Mouse (Mus musculus): ENCODE measurements at regions not wholly inside any gene's neighbourhood (a gene's known extent, or its start where the extent isn't known, plus 50 kb on each side); places are given as distances from the start of the nearest gene placed in this dataset.

GRCm38 (mm10) chr11:7508861-7509260 lies 295.1 kb upstream of the Igfbp3 start:
- DNase-seq (ENCODE audit: low spot score in 2 of 2) = no peak

- DNase-seq (ENCODE audit: low spot score in 2 of 2) = no peak
These were observed 292.8 kb upstream of the Igfbp3 start for GRCm38 (mm10) chr11:7506421-7506945.

- DNase-seq (ENCODE audit: low spot score in 2 of 2) = no peak
These were observed 291.1 kb upstream of the Igfbp3 start for GRCm38 (mm10) chr11:7504651-7505321.

GRCm38 (mm10) chr11:7502679-7503078 lies 289.0 kb upstream of the Igfbp3 start:
- DNase-seq (ENCODE audit: low spot score in 2 of 2) = no peak

- no peak for DNase-seq (ENCODE audit: low spot score in 2 of 2)
These were observed 288.3 kb upstream of the Igfbp3 start for GRCm38 (mm10) chr11:7502045-7502444.

GRCm38 (mm10) chr11:7497803-7498202 lies 284.1 kb upstream of the Igfbp3 start:
- DNase-seq (ENCODE audit: low spot score in 2 of 2) = no peak

GRCm38 (mm10) chr11:7473832-7474545 lies 260.3 kb upstream of the Igfbp3 start:
- DNase-seq (ENCODE audit: low spot score in 2 of 2) = no peak

DNA sequence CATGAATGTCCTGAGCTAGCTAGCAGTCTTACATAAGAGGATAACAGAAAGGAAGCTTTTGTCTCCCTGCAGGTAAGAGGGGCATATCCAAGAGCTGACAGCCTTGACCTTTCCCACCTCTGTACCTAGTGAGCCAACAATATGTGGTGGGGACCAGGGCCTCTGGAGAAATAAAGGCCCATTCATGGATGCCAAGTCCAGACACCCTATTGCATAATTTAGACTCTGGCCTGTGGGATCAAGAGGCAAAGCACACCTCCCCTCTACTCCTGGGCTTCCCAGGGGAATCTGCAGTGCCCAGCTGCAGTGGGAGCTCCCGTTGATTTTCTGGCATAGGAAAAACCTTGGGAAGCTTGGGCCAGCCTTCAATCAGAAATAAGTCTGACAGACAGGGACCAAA lies 251.8 kb upstream of the Igfbp3 start:
- no peak for DNase-seq (ENCODE audit: low spot score in 2 of 2)

DNA sequence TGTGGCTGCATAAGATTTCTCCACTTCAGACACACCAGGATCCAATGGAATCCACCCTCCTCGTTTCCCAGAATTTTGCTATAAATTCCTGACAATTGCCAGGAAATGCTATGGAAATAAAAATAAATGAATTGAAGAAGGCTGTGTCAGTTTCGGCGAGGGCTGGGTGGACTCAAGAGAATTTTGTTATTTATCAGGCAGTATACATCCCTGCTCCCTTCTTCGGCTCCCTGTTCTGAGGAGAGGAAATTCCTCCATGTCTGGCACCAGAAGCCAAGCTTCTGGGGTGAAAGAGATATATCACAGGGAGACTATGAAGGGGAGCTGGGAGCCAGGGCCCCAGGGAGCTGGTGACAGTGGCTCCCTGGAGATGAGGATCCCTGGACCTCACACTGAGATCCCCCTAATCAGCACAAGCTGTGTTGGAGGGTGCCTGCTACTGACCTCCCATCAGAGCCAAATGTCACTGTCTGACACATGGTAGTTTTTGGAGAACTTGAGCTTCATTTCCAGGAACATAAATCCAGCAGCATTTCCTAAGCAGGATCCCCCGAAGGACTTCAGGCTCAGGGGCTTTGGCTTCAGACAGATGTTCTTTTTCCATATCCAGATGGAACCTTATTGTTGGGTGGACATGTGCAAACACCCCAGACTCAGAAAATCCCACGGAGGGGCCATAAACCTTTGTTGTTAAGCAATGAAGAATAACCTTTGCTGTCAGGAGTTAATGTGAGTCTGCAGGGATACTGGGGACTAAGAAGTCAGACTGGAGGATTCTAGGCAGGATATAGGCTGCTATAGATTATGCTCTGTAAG lies 248.4 kb upstream of the Igfbp3 start:
- no peak for DNase-seq (ENCODE audit: low spot score in 2 of 2)

- no peak for DNase-seq (ENCODE audit: low spot score in 2 of 2)
These were observed 238.0 kb upstream of the Igfbp3 start for GRCm38 (mm10) chr11:7451756-7452155.

DNA sequence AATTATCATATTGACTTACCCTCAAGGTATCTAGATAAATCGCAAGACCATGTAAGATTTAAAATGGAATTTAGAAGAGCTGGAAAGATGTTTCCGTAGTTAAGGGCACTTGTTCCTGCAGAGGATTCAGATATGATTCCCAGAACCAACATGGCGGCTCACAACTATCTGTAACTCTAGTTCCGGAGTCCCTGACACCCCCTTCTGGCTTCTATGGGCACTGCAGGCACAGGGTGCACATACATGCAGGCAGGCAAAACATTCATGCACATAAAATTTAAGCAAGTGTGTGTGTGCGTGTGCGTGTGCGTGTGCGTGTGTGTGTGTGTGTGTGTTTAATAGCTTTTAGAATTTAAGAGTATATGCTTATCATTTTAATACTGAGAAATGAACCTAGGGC lies 230.8 kb upstream of the Igfbp3 start:
- DNase-seq (ENCODE audit: low spot score in 2 of 2) = no peak

- DNase-seq (ENCODE audit: low spot score in 2 of 2) = no peak
These were observed 225.6 kb upstream of the Igfbp3 start for GRCm38 (mm10) chr11:7439276-7439675.

DNA sequence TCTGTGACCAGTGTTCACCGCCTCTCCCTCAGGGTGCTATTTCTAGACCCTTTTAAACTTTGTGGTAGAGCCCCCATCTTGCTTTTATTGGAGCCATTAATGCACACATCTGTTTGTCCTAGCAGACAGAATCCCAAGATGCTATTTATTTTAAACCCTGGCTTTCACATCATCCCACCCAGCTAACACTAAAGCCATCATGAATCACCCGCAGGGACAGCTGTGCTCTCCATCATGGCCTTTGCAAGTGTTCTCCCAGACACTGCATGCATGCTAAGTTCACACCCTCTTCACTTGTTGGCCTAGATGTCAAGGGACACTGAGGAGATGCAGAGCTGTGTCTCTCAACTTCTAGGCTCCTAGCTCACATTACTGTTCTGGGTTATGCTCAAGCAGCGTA lies 220.9 kb upstream of the Igfbp3 start:
- DNase-seq (ENCODE audit: low spot score in 2 of 2) = no peak

GRCm38 (mm10) chr11:7427771-7428170 lies 214.0 kb upstream of the Igfbp3 start:
- no peak for DNase-seq (ENCODE audit: low spot score in 2 of 2)

- no peak for DNase-seq (ENCODE audit: low spot score in 2 of 2)
These were observed 211.5 kb upstream of the Igfbp3 start for GRCm38 (mm10) chr11:7425233-7425632.

- no peak for DNase-seq (ENCODE audit: low spot score in 2 of 2)
These were observed 210.4 kb upstream of the Igfbp3 start for GRCm38 (mm10) chr11:7424082-7424471.

- DNase-seq (ENCODE audit: low spot score in 2 of 2) = no peak
These were observed 209.8 kb upstream of the Igfbp3 start for GRCm38 (mm10) chr11:7423276-7424081.

DNA sequence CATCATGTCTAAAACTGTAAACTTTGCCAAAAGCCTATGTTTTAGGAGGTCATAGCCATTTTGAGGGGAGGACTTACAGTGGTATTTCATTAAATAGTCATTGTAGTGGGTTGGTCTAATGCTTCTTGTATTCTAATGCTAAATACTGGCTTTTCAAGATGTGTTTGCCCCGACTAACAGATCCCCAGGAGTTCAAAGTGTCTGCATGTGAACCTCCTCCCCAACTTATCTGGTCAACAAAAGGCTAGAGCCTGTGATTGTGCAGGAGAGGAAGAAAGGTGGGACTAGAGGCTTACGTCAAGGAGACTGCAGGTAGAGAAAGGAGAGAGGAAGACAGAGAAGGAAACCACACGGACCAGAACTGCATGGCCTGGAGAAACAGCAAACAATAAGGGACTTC lies 198.9 kb upstream of the Igfbp3 start:
- no peak for DNase-seq (ENCODE audit: low spot score in 2 of 2)

DNA sequence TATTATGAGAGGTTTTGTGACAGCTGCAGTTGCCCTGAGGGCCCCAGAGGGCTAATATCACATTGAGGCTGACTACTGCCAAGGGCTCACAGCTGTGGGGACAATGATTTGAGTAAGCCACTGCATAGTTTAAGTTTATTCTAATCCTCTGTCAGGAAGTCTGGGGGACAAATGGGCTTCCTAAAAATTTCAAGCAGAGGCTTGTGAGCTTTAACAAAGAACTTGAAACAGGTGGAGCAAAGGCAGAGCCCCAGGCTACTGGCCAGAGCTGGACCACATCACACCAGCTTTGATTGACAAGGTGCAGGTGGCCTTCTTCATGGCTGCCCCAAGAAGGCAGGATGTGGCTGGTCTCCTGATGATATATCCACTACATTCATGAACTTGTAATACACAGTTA lies 195.3 kb upstream of the Igfbp3 start:
- no peak for DNase-seq (ENCODE audit: low spot score in 2 of 2)

- no peak for DNase-seq (ENCODE audit: low spot score in 2 of 2)
These were observed 190.9 kb upstream of the Igfbp3 start for GRCm38 (mm10) chr11:7404666-7405065.

GRCm38 (mm10) chr11:7371835-7372234 lies 158.1 kb upstream of the Igfbp3 start:
- DNase-seq (ENCODE audit: low spot score in 2 of 2) = no peak

GRCm38 (mm10) chr11:7361388-7361787 lies 147.7 kb upstream of the Igfbp3 start:
- DNase-seq (ENCODE audit: low spot score in 2 of 2) = no peak

All from frontal cortex, postnatal 10 days (tissue).